Mouse (Mus musculus): Measurements from ENCODE around the gene Clic1. TPM values are rescaled to one million over a fixed set of nuclear protein-coding genes. Genes with fewer than 3 reads are reported as not detected.

Gene Clic1
- total RNA-seq, 2 experiments from 2014 or later = 71.9 to 92.9 TPM

DNA sequence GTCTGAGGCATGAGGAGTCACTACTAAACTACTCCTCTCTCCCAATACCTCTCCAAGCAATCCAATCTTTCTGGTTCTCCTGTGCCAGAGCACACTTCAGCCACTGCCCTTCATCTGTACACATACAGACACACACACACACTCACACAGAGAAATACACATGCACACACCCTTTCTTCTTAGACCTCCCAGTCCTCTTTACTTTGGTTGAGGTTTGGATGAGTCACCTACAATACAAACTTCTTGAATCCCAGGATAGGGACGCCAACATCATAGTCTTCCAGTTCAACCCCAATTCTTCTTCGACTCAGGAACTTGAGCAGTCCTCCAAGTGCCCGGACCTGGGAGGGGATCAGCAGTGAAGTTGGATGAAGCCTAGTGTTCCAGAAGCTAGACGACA is 6.0 kb upstream of the Clic1 start:
- DNase-seq (ENCODE audit: low spot score in 2 of 2) = no peak

GRCm38 (mm10) chr17:35044904-35045806 is 4.6 kb upstream of the Clic1 start:
- DNase-seq (ENCODE audit: low spot score in 2 of 2) = no peak

DNA sequence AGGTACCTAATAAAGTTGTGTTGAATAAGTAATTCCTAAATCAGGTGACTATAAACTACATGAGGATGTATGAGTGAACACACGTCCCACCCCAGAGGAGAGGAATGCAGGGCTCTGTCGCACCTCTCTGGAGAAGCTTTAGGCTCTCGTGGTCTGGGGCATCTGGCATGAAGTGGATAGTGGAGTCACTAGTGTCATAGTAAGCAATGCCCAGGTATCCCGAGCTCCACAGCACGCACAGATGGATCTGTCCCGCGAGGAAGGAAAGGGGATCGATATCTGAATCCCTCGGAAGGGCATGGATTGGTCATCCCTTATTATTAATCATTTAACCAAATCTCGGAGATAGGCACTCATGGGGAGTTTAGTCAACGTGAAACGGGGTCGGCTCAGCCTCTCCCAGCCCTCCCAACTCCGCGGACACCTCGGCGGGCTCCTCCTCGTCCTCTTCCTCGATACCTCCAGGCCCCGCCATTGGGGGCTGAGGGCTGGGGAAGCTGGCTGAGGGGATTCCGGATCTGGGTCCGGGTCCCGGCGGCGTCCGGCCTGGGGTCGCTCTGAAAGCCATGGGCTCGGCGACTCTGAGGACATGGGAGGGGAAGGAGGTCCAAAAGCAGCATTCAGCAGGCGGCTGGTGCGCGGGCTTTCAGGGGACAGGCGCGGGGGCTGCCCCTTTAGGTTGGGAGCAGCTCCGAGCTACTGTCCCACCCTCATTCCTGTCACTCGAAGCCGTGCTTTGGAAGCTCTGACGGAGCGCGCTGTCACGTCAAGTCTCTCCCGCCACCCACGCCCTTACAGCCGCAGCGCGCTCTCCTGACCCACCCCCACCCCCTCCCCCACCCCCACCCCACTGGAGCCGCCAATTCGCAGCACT is 3.7 kb upstream of the Clic1 start:
- no peak for DNase-seq (ENCODE audit: low spot score in 2 of 2)

DNA sequence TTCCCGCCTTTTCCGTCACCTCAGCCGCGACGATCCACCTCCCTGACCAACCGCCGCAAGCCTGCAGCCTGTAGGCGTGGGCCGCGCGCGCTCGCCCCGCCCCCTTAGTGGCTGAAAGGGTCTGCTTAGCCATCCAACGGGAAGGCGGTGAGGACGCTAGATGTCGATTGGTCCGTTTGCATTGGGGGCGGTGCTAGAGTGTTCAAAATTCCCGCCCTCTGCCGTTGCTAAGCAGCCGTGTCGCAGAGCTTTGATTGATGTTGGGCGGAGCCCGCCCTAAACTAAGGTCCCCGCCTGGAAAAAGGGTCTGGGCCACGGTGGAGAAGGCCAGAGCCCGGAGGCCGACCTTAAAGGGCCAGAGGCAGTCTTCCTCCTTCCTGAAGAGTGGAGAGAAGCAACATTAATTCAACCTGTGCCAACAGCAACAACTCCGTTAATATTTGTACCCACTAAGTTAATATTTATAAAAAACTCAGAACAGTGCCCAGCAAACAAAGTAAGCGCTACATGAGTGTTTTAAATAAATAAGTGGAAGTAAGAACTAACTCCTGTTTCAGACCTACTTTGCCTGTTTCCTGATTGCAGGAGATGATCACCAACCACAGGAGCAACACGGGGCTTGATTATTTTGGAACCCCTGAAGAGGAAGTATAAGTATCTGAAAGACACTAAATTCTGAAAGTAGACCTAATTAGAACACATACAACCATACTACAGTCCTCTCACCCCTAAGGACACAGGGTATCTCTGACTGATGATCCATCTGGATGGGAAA is 2.9 kb upstream of the Clic1 start, which contains the start of gene Msh5:
Gene Msh5 (minus strand): TSS at position 65 of the 775 bp plus-strand sequence.
- peak; percentile 90 to 91 for DNase-seq (ENCODE audit: low spot score in 2 of 2)

GRCm38 (mm10) chr17:35047688-35048087 is 2.1 kb upstream of the Clic1 start:
- DNase-seq (ENCODE audit: low spot score in 2 of 2) = no peak

GRCm38 (mm10) chr17:35048149-35048931 is 1.4 kb upstream of the Clic1 start:
- no peak for DNase-seq (ENCODE audit: low spot score in 2 of 2)

DNA sequence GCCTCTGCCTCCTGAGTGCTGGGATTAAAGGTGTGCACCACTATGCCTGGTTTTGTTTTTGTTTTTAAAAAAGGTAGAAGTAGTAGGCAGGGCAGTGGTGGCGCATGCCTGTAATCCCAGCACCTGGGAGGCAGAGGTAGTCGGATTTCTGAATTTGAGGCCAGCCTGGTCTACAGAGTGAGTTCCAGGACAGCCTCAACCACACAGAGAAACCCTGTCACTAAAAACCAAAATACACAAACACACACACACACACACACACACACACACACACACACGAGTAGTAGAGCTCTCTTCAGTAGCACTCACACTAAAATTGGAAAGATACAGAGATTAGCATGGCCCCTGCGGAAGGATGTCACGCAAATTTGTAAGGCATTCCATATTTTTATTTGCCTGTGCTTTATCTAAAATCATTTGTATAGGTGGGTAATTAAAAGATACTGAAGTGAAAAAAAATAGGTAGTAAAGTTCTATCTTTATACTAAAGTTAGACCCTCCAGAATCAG is 780 bp upstream of the Clic1 start:
- no peak for DNase-seq (ENCODE audit: low spot score in 2 of 2)

DNA sequence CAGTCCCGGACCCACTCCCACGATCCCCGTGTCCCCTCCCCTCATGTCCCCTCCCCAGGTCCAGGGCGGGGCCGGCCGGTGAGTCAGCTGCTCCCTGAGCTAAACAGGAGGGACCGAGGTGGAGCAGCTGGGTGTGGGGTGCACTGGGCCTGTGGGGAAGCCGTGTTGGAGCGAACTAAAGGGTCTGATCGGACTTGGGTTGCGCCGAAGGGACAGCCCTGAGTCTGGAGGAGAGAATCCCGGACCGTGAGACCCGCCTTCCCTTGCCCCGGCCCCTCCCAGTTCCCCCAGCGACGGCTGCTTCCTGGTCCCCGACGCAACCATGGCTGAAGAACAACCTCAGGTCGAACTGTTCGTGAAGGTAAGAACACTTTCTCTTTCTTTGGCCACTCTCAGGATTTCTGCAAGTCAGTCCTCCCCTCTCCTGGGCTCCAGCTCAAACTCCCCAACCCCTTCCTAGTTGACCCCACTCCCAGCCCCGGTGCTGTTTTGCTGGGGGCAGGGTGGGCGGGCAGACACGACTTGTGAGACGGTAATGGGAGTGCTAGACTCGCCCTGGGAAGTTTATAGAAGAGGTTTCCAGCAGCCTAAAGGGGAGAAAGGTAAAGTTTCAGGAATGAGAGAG is 472 bp downstream of the Clic1 start:
- DNase-seq (ENCODE audit: low spot score in 2 of 2) = peak; percentile 68 to 72

GRCm38 (mm10) chr17:35051156-35052086 is 1.7 kb downstream of the Clic1 start:
- DNase-seq (ENCODE audit: low spot score in 2 of 2) = peak; percentile 50 to 63

DNA sequence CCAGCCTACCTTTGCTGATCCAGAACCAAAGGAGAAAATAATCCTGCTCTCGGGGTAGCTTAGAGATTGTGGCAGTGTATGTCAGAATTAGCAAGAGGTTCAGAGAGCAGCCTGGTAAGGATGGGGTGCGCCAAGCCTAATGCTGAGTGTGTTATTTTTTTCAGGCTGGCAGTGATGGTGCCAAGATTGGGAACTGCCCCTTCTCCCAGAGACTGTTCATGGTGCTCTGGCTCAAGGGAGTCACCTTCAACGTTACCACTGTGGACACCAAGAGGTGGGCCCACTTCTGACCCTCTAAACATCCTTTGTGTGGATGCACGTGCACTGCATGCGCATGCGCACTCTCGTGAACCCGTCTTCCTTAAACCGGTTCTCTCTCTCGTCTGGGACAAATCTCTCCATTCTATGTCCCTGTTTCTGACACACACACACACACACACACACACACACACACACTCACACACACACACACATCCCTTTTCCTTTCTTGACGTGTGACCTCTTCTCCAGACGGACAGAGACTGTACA is 2.6 kb downstream of the Clic1 start:
- DNase-seq (ENCODE audit: low spot score in 2 of 2) = no peak

- DNase-seq (ENCODE audit: low spot score in 2 of 2) = no peak
Measured at GRCm38 (mm10) chr17:35055691-35056495, 6.1 kb downstream of the Clic1 start.

DNA sequence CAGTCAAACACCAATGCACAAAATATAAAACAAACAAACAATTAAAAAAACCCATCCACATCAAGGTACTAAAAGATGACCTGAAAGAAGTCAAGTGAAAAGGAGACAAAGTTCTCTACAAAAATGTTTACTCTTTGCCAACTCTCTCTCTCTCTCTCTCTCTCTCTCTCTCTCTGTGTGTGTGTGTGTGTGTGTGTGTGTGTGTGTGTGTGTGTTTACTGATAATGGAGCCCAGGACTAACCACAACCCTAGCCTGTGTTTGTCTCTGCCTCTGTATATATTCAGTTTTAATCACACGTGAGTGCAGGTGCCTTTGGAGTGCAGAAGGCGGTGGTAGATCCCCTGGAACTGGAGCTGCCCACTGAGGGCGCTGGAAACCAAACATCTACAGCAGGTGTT is 7.3 kb downstream of the Clic1 start:
- DNase-seq (ENCODE audit: low spot score in 2 of 2) = no peak

GRCm38 (mm10) chr17:35058316-35058715 is 8.6 kb downstream of the Clic1 start:
- no peak for DNase-seq (ENCODE audit: low spot score in 2 of 2)

DNA sequence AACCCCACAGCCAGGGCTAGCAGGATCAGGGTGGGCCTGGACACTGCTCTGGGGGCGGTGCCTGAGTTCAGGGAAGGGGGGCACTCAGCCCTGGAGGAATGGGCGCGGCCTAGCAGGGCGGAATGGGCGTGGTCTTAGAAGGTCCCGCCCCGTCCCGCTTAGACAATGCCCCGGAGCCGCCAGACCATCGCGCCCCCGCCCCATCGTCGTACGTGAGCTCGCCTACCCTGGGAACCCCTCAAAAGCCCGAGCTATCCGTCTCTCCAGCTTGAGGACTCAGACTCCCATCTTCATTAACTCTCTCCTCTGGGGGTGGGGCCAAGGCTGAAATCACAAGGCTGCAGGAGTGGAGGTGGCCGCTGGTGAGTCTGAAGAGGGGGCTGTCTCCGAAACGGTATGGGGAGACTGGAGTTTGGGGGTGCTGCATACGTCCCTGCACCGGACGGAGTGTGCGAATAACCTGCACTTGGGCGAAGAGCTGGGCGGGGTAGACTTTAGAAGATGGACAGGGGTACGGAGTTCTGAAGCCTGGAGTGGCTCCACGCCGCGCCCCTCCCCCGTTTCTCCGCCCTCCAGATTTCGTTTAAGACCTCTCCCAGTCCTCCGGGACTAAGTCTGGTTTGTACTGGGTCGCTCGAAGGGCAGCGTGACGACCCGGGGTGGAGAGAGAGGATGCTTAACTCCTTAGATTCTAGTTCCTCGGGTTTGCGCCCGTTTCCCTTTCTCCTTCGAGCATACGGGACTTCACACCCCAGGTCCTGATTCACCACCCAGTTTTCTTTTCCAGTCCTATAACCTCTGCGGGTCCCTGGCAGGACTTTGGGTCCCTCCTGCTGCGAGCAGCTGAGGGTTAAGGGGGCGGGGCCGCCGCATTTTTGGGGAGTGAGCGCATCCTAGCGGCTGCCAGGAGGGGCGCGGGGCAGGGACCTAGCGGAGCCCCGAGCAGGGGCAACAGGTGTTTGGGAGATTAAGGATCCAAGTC is 9.4 kb downstream of the Clic1 start, which contains the start of gene Ddah2:
Gene Ddah2 (plus strand): TSS at position 125 of the 982 bp plus-strand sequence.
- peak; percentile 80 to 84 for DNase-seq (ENCODE audit: low spot score in 2 of 2)

DNA sequence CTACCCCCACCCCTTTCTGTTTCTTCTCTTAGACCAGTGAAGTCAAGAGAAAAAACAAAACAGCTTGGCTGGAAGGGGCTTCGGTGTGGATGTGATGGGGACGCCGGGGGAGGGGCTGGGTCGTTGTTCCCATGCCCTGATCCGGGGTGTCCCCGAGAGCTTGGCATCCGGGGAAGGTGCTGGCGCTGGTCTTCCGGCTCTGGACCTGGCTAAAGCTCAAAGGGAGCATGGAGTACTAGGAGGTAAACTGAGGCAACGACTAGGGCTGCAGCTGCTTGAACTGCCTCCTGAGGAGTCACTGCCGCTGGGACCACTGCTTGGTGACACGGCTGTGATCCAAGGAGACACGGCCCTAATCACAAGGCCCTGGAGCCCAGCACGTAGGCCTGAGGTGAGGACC is 10.3 kb downstream of the Clic1 start:
- no peak for DNase-seq (ENCODE audit: low spot score in 2 of 2)

- no peak for DNase-seq (ENCODE audit: low spot score in 2 of 2)
Measured at GRCm38 (mm10) chr17:35060737-35061297, 11.1 kb downstream of the Clic1 start.
